Mouse (Mus musculus): ENCODE data around the gene Spink4. TPM values are rescaled to one million over a fixed set of nuclear protein-coding genes. Genes with fewer than 3 reads are reported as not detected.

Gene Spink4
- polyA plus RNA-seq, 1 experiment from 2014 or later = not detected

GRCm38 (mm10) chr4:40971744-40972143 lies 51.9 kb downstream of the Spink4 start:
- Histone ChIP-seq H3K4me2 (replicated peaks; ENCODE audit: low read depth, low read length) (peak overlapping the region; percentile 79), H3K9me3 (ENCODE audit: low read length) (no peaks in the 10 kb centered on the region), H3K4me1 (ENCODE audit: insufficient read depth, low read length) (peaks cover 18% of the 10 kb centered on the region), H3K4me3 (ENCODE audit: low read length) (peak overlapping the region; percentile 86), H3K9ac (replicated peaks; ENCODE audit: low read length) (peak overlapping the region; percentile 90), H3K27me3 (ENCODE audit: insufficient read depth, low read length) (no peaks in the 10 kb centered on the region), H3K36me3 (ENCODE audit: insufficient read depth, low read length) (peaks cover 12% of the 10 kb centered on the region), H3K27ac (ENCODE audit: low read length) (peak overlapping the region; percentile 95; the same call in 1 of the 2 replicates)
- WGBS = 25% methylated on average over 13 of the region's 13 CpGs
- no peak for ATAC-seq (ENCODE audit: low FRiP score, low TSS enrichment)

- WGBS = 94% methylated on average over 1 of the region's 1 CpGs
- H3K27ac ChIP-seq (ENCODE audit: low read length) = no peak overlapping the region
- no peak overlapping the region for H3K4me3 ChIP-seq (ENCODE audit: low read length)
- peaks cover 22% of the 10 kb centered on the region for H3K36me3 ChIP-seq (ENCODE audit: insufficient read depth, low read length)
- H3K4me2 ChIP-seq (replicated peaks; ENCODE audit: low read depth, low read length) = no peak overlapping the region
- H3K27me3 ChIP-seq (ENCODE audit: insufficient read depth, low read length) = no peaks in the 10 kb centered on the region
- no peak overlapping the region for H3K9ac ChIP-seq (replicated peaks; ENCODE audit: low read length)
- no peaks in the 10 kb centered on the region for H3K9me3 ChIP-seq (ENCODE audit: low read length)
- ATAC-seq (ENCODE audit: low FRiP score, low TSS enrichment) = no peak
- H3K4me1 ChIP-seq (ENCODE audit: insufficient read depth, low read length) = peaks cover 16% of the 10 kb centered on the region
These were observed 54.2 kb downstream of the Spink4 start for GRCm38 (mm10) chr4:40974011-40974410.

GRCm38 (mm10) chr4:40975678-40976077 lies 55.8 kb downstream of the Spink4 start:
- H3K4me2 ChIP-seq (replicated peaks; ENCODE audit: low read depth, low read length) = no peak overlapping the region
- peaks cover 32% of the 10 kb centered on the region for H3K36me3 ChIP-seq (ENCODE audit: insufficient read depth, low read length)
- ATAC-seq (ENCODE audit: low FRiP score, low TSS enrichment) = no peak
- 92% methylated on average over 3 of the region's 3 CpGs for WGBS
- no peaks in the 10 kb centered on the region for H3K9me3 ChIP-seq (ENCODE audit: low read length)
- peaks cover 9% of the 10 kb centered on the region for H3K4me1 ChIP-seq (ENCODE audit: insufficient read depth, low read length)
- H3K27me3 ChIP-seq (ENCODE audit: insufficient read depth, low read length) = no peaks in the 10 kb centered on the region
- H3K4me3 ChIP-seq (ENCODE audit: low read length) = no peak overlapping the region
- H3K27ac ChIP-seq (ENCODE audit: low read length) = no peak overlapping the region
- no peak overlapping the region for H3K9ac ChIP-seq (replicated peaks; ENCODE audit: low read length)

- Histone ChIP-seq H3K9ac (replicated peaks; ENCODE audit: low read length) (no peak overlapping the region), H3K36me3 (ENCODE audit: insufficient read depth, low read length) (peaks cover 37% of the 10 kb centered on the region), H3K9me3 (ENCODE audit: low read length) (no peaks in the 10 kb centered on the region), H3K4me1 (ENCODE audit: insufficient read depth, low read length) (peaks cover 9% of the 10 kb centered on the region), H3K27ac (ENCODE audit: low read length) (no peak overlapping the region), H3K27me3 (ENCODE audit: insufficient read depth, low read length) (no peaks in the 10 kb centered on the region), H3K4me3 (ENCODE audit: low read length) (no peak overlapping the region), H3K4me2 (replicated peaks; ENCODE audit: low read depth, low read length) (no peak overlapping the region)
- no peak for ATAC-seq (ENCODE audit: low FRiP score, low TSS enrichment)
- WGBS = 93% methylated on average over 10 of the region's 10 CpGs
These were observed 56.8 kb downstream of the Spink4 start for GRCm38 (mm10) chr4:40976651-40977050.

GRCm38 (mm10) chr4:40979430-40979829 lies 59.6 kb downstream of the Spink4 start:
- H3K4me3 ChIP-seq (ENCODE audit: low read length) = no peak overlapping the region
- peaks cover 40% of the 10 kb centered on the region for H3K36me3 ChIP-seq (ENCODE audit: insufficient read depth, low read length)
- ATAC-seq (ENCODE audit: low FRiP score, low TSS enrichment) = no peak
- no peak overlapping the region for H3K9ac ChIP-seq (replicated peaks; ENCODE audit: low read length)
- no peak overlapping the region for H3K4me2 ChIP-seq (replicated peaks; ENCODE audit: low read depth, low read length)
- WGBS = 96% methylated on average over 1 of the region's 1 CpGs
- no peaks in the 10 kb centered on the region for H3K9me3 ChIP-seq (ENCODE audit: low read length)
- H3K4me1 ChIP-seq (ENCODE audit: insufficient read depth, low read length) = no peaks in the 10 kb centered on the region
- no peak overlapping the region for H3K27ac ChIP-seq (ENCODE audit: low read length)
- H3K27me3 ChIP-seq (ENCODE audit: insufficient read depth, low read length) = no peaks in the 10 kb centered on the region

Other genes with a start within 250 kb of the Spink4 start
- gene Aptx, start 216.9 kb upstream of the Spink4 start, polyA plus RNA-seq (2015; fragmentation: Nextera tagmentation; extraction: Ambion mirVana) = 28.5 and 30.2 TPM in 2 replicates
- 469 and 481 TPM in 2 replicates for gene Dnaja1, start 197.9 kb upstream of the Spink4 start, polyA plus RNA-seq (2015; fragmentation: Nextera tagmentation; extraction: Ambion mirVana)
- gene Smu1, start 162.1 kb upstream of the Spink4 start, polyA plus RNA-seq (2015; fragmentation: Nextera tagmentation; extraction: Ambion mirVana) = 170 and 176 TPM in 2 replicates
- 47.5 and 48.0 TPM in 2 replicates for gene B4galt1, start 66.0 kb upstream of the Spink4 start, polyA plus RNA-seq (2015; fragmentation: Nextera tagmentation; extraction: Ambion mirVana)
- gene Bag1, start 28.2 kb downstream of the Spink4 start, polyA plus RNA-seq (2015; fragmentation: Nextera tagmentation; extraction: Ambion mirVana) = 210 and 215 TPM in 2 replicates
- gene Chmp5, start 28.4 kb downstream of the Spink4 start, polyA plus RNA-seq (2015; fragmentation: Nextera tagmentation; extraction: Ambion mirVana) = 120 and 123 TPM in 2 replicates
- 92.0 and 94.7 TPM in 2 replicates for gene Nfx1, start 50.9 kb downstream of the Spink4 start, polyA plus RNA-seq (2015; fragmentation: Nextera tagmentation; extraction: Ambion mirVana)
- gene Aqp7, start 128.1 kb downstream of the Spink4 start, polyA plus RNA-seq (2015; fragmentation: Nextera tagmentation; extraction: Ambion mirVana) = 1.2 and 2.4 TPM in 2 replicates
- 55.3 and 56.8 TPM in 2 replicates for gene Aqp3, start 178.1 kb downstream of the Spink4 start, polyA plus RNA-seq (2015; fragmentation: Nextera tagmentation; extraction: Ambion mirVana)
- gene Nol6, start 204.4 kb downstream of the Spink4 start, polyA plus RNA-seq (2015; fragmentation: Nextera tagmentation; extraction: Ambion mirVana) = 34.7 and 37.8 TPM in 2 replicates
- gene Ube2r2, start 215.7 kb downstream of the Spink4 start, polyA plus RNA-seq (2015; fragmentation: Nextera tagmentation; extraction: Ambion mirVana) = 76.1 and 86.1 TPM in 2 replicates